Mouse (Mus musculus) embryonic fibroblast, embryonic 13.5 days (primary cell): ENCODE data around the gene Pramel7. TPM values are rescaled to one million over a fixed set of nuclear protein-coding genes. Genes with fewer than 3 reads are reported as not detected.
"Not testable (repeated sequence)": the region's sequence is repeated elsewhere in the genome, so short reads cannot be mapped to it uniquely, and the experiment has no call there.

Experiments used
- H3K27ac ChIP-seq: 2 replicates; pipeline ENCODE4 v1.5.1; 2012; ENCODE audit warnings: low read length, control low read depth, inconsistent platforms; ENCODE audit not compliant: insufficient read depth
- H3K4me1 ChIP-seq: 2 replicates; pipeline ENCODE4 v1.6.1; 2011; ENCODE audit warnings: low read length; ENCODE audit not compliant: control insufficient read depth, insufficient read depth
- H3K4me3 ChIP-seq: 2 replicates; pipeline ENCODE4 v1.5.1; 2011; ENCODE audit warnings: mild to moderate bottlenecking, control low read depth, low read length; ENCODE audit not compliant: insufficient read depth
- CTCF ChIP-seq: IDR thresholded peaks from 2 replicates; pipeline ENCODE4 v1.5.1; 2011; ENCODE audit warnings: mild to moderate bottlenecking, control low read depth, low read length, moderate library complexity, borderline replicate concordance; ENCODE audit not compliant: insufficient read depth
- POLR2A ChIP-seq: IDR thresholded peaks from 2 replicates; pipeline ENCODE4 v1.6.1; 2011; ENCODE audit warnings: low read depth, mild to moderate bottlenecking, control low read depth, low read length, moderate library complexity
- polyA plus RNA-seq: library from polyadenylated mRNA; stranded (reverse); fragments of >200 nt; gene quantifications from 2 replicates; pipeline ENCODE4 v1.2.4, GENCODE M21; 2011; ENCODE audit warnings: low read depth; ENCODE audit not compliant: missing spikeins, insufficient read length

Pramel7 gene
- not detected in 2 replicates for polyA plus RNA-seq

GRCm38 (mm10) chr2:87496993-87497392, at the start of gene Pramel7:
TSS of gene Pramel7 (minus strand) at chr2:87497093.
- not testable (repeated sequence) for H3K4me1 ChIP-seq, H3K27ac ChIP-seq, H3K4me3 ChIP-seq

- TF ChIP-seq POLR2A, result no peak
- TF ChIP-seq CTCF, result no peak
- Histone ChIP-seq H3K4me3 (no peak within 1 kb of the TSS), H3K27ac (no peak within 1 kb of the TSS), H3K4me1 (no peaks in the 10 kb centered on the region)
Observed at GRCm38 (mm10) chr2:87545442-87545841, 48.5 kb upstream of the Pramel7 start, which contains the start of gene Olfr1128. TSS of gene Olfr1128 (minus strand) at chr2:87545542.

- no peak overlapping the region for H3K27ac ChIP-seq
- TF ChIP-seq POLR2A (no peak), CTCF (no peak)
- H3K4me3 ChIP-seq, result no peak overlapping the region
Observed at GRCm38 (mm10) chr2:87534826-87535225, 37.9 kb upstream of the Pramel7 start.

GRCm38 (mm10) chr2:87531496-87531895, 34.6 kb upstream of the Pramel7 start, which contains the start of gene Olfr153:
TSS of gene Olfr153 (plus strand) at chr2:87531796.
- Histone ChIP-seq H3K4me3 (no peak within 1 kb of the TSS), H3K4me1 (no peaks in the 10 kb centered on the region)

More at GRCm38 (mm10) chr2:87534826-87535225, 37.9 kb upstream of the Pramel7 start:
- no peaks in the 10 kb centered on the region for H3K4me1 ChIP-seq

GRCm38 (mm10) chr2:87525899-87526616, 29.2 kb upstream of the Pramel7 start:
- H3K27ac ChIP-seq, H3K4me1 ChIP-seq, H3K4me3 ChIP-seq: not testable (repeated sequence)

More at GRCm38 (mm10) chr2:87531496-87531895, 34.6 kb upstream of the Pramel7 start, which contains the start of gene Olfr153:
- TF ChIP-seq POLR2A, result no peak
- no peak for TF ChIP-seq CTCF
- no peak within 1 kb of the TSS for H3K27ac ChIP-seq

GRCm38 (mm10) chr2:87520651-87521050, 23.8 kb upstream of the Pramel7 start:
- Histone ChIP-seq H3K4me3 (no peak overlapping the region), H3K27ac (no peak overlapping the region), H3K4me1 (no peaks in the 10 kb centered on the region)
- TF ChIP-seq POLR2A (no peak), CTCF (no peak)

- H3K27ac ChIP-seq, result no peak overlapping the region
- H3K4me3 ChIP-seq, result no peak overlapping the region
- no peak for TF ChIP-seq CTCF
- no peak for TF ChIP-seq POLR2A
- no peaks in the 10 kb centered on the region for H3K4me1 ChIP-seq
Observed at GRCm38 (mm10) chr2:87516581-87516980, 19.7 kb upstream of the Pramel7 start.

- H3K27ac ChIP-seq, result no peak overlapping the region
- no peak overlapping the region for H3K4me3 ChIP-seq
- no peaks in the 10 kb centered on the region for H3K4me1 ChIP-seq
- TF ChIP-seq CTCF, result no peak
Observed at GRCm38 (mm10) chr2:87515457-87516060, 18.7 kb upstream of the Pramel7 start.

- Histone ChIP-seq H3K27ac (no peak overlapping the region), H3K4me3 (no peak overlapping the region), H3K4me1 (no peaks in the 10 kb centered on the region)
- TF ChIP-seq CTCF (no peak), POLR2A (no peak)
Observed at GRCm38 (mm10) chr2:87515046-87515445, 18.2 kb upstream of the Pramel7 start.

- H3K4me1 ChIP-seq, result no peaks in the 10 kb centered on the region
- H3K4me3 ChIP-seq, result no peak within 1 kb of the TSS
- TF ChIP-seq CTCF (no peak), POLR2A (no peak)
- H3K27ac ChIP-seq, result no peak within 1 kb of the TSS
Observed at GRCm38 (mm10) chr2:87506265-87506664, 9.4 kb upstream of the Pramel7 start, which contains the start of gene Pramel6. TSS of gene Pramel6 (plus strand) at chr2:87506565.
